Mouse (Mus musculus): ENCODE measurements around the gene Trim34b. TPM values are rescaled to one million over a fixed set of nuclear protein-coding genes. Genes with fewer than 3 reads are reported as not detected.
A peak's percentile ranks its signal among the peaks of the same experiment; 100 is the strongest.

Trim34b gene
- total and polyA plus RNA-seq, 3 experiments: not detected

DNA sequence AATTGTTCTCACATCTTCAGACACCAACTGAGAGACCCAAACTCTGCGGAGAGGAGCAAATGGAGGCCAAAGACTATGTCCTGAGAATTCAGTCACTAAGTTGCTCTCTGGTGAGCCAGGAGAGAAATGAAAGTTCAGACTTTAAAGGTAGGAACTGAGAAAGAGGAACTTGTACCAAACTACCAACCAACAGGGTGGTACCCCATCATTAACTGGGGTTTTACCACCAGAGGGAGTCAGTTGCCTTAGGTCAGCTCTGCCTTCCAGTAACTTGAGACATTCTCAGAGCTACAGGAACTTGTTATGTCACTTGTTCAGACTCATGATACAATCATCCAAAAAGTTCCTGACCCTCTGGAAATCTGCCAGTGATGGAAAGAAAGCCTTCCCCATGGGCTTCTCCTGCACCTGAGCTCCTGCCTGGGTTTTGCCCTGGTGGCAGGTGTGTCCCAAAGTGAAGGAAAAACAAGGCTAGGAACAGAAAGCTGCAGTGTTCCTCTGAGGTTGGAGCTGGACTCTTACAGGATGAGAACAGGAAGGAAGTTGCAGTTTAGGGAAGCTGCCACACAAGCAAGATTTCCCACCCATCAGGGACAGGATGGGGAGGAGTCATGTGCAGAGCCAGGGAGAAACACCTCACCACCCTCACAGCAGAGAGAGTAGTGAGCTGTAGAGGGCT, 40.6 kb downstream of the Trim34b start, which contains the start of gene Trim30b:
TSS of gene Trim30b (minus strand) at position 149 of the 679 bp plus-strand sequence.
- in situ Hi-C loops (cut with MboI; ENCODE audit: low pct_ligation_motif_present, low pct_unique_long_range_greater_than_20kb, low sequenced_read_pairs): loop anchor here (25.0 kb wide), 1 partner anchor 217 kb away; the partner anchor contains the start of genes Olfr653 and Olfr654
- dilution Hi-C loops (cut with MboI; ENCODE audit: extremely low pct_ligation_motif_present, extremely low pct_unique_long_range_greater_than_20kb, low sequenced_read_pairs): no loop called here
- Histone ChIP-seq H3K79me2 (replicated peaks; ENCODE audit: control insufficient read depth, extremely low read depth, insufficient read depth, poor library complexity, severe bottlenecking) (no peaks in the 10 kb centered on the region), H3K27ac (ENCODE audit: insufficient read depth, low read depth) (no peak within 1 kb of the TSS), H3K9ac (ENCODE audit: insufficient read depth, low read depth) (peak within 1 kb of the TSS; percentile 69), H3K36me3 (replicated peaks in 1 of 2; ENCODE audit: control insufficient read depth in 1 of 2, insufficient read depth in 1 of 2, low read length in 1 of 2) (peaks cover 0 to 6% of the 10 kb centered on the region in 2 experiments), H3K27me3 (replicated peaks) (no peaks in the 10 kb centered on the region), H3K4me2 (ENCODE audit: insufficient read depth, low read depth, poor library complexity, severe bottlenecking) (peak within 1 kb of the TSS; percentile 54), H3K4me3 (replicated peaks in 1 of 3; ENCODE audit: low read depth in 2 of 3, low read length in 2 of 3, poor library complexity in 1 of 3) (peak within 1 kb of the TSS in 2 of 3 experiments; percentile 49 to 51), H3K9me3 (replicated peaks; ENCODE audit: low read length) (no peaks in the 10 kb centered on the region), H3K4me1 (ENCODE audit: control insufficient read depth in 1 of 2, insufficient read depth in 2 of 2) (peaks cover 3 to 19% of the 10 kb centered on the region in 2 experiments)
- TF ChIP-seq SIN3A (IDR thresholded peaks at IDR 0.05; ENCODE audit: low read length): peak; percentile 84
- no peak for TF ChIP-seq ZMIZ1 (IDR thresholded peaks at IDR 0.05; ENCODE audit: low read depth, low read length)
- TF ChIP-seq PAX5 (IDR thresholded peaks at IDR 0.05; ENCODE audit: low read length): no peak
- TF ChIP-seq CHD1 (IDR thresholded peaks at IDR 0.05; ENCODE audit: low read depth, low read length): no peak
- TF ChIP-seq IRF4 (IDR thresholded peaks at IDR 0.05; ENCODE audit: low read depth, low read length): peak; percentile 89
- TF ChIP-seq USF1 (IDR thresholded peaks at IDR 0.05; ENCODE audit: low read depth, low read length): no peak
- 0 out of 2 replicates have a peak, but pooled peaks have one; percentile 8 for TF ChIP-seq ZC3H11A (IDR thresholded peaks at IDR 0.05; ENCODE audit: low read depth, low read length)
- TF ChIP-seq USF2 (conservative IDR thresholded peaks at IDR 0.05; ENCODE audit: low read depth, low read length): no peak
- peak; percentile 72; the same call in 1 of the 2 replicates for TF ChIP-seq TBP (conservative IDR thresholded peaks at IDR 0.05; ENCODE audit: low read depth, low read length)
- TF ChIP-seq BHLHE40 (IDR thresholded peaks at IDR 0.05; ENCODE audit: low read depth, low read length): peak; percentile 27; the same call in 1 of the 2 replicates
- TF ChIP-seq CTCF (conservative IDR thresholded peaks at IDR 0.05 in 1 of 2, IDR thresholded peaks at IDR 0.05 in 1 of 2; ENCODE audit: low read depth in 2 of 2, low read length in 2 of 2): peak; percentile 52 to 78
- TF ChIP-seq HCFC1 (IDR thresholded peaks at IDR 0.05; ENCODE audit: low read depth, low read length): peak; percentile 59; the same call in 1 of the 2 replicates
- peak; percentile 84 for TF ChIP-seq EP300 (IDR thresholded peaks at IDR 0.05; ENCODE audit: low read length)
- peak; percentile 72 for TF ChIP-seq RAD21 (IDR thresholded peaks at IDR 0.05; ENCODE audit: low read depth, low read length)
- 0 out of 2 replicates have a peak, but pooled peaks have one; percentile 59 for TF ChIP-seq KAT2A (IDR thresholded peaks at IDR 0.05; ENCODE audit: insufficient replicate concordance, low read length)
- 0 out of 2 replicates have a peak, but pooled peaks have one; percentile 15 for TF ChIP-seq POLR2A (IDR thresholded peaks at IDR 0.05; ENCODE audit: low read depth, low read length)
- peak; percentile 65 for TF ChIP-seq MAX (IDR thresholded peaks at IDR 0.05; ENCODE audit: low read length)
- TF ChIP-seq RCOR1 (conservative IDR thresholded peaks at IDR 0.05; ENCODE audit: low read depth, low read length): peak; percentile 51; the same call in 1 of the 2 replicates
- TF ChIP-seq NELFE (IDR thresholded peaks at IDR 0.05; ENCODE audit: low read depth, low read length): no peak; the same call in 1 of the 2 replicates
- peak; percentile 62; the same call in 1 of the 2 replicates for TF ChIP-seq MXI1 (IDR thresholded peaks at IDR 0.05; ENCODE audit: low read depth, low read length)
- TF ChIP-seq MYC (IDR thresholded peaks at IDR 0.05; ENCODE audit: low read depth, low read length): peak; percentile 27; the same call in 1 of the 2 replicates
- no peak for TF ChIP-seq ZKSCAN1 (IDR thresholded peaks at IDR 0.05; ENCODE audit: borderline replicate concordance, low read depth, low read length)
- peak; percentile 69 for TF ChIP-seq TCF12 (IDR thresholded peaks at IDR 0.05; ENCODE audit: low read depth, low read length)
- no peak for TF ChIP-seq ZNF384 (IDR thresholded peaks at IDR 0.05; ENCODE audit: low read depth, low read length)
- TF ChIP-seq UBTF (IDR thresholded peaks at IDR 0.05; ENCODE audit: low read depth, low read length): 0 out of 2 replicates have a peak, but pooled peaks have one; percentile 57
- TF ChIP-seq MEF2A (IDR thresholded peaks at IDR 0.05; ENCODE audit: borderline replicate concordance, low read depth, low read length): peak; percentile 36; the same call in 1 of the 2 replicates
- TF ChIP-seq GABPA (IDR thresholded peaks at IDR 0.05; ENCODE audit: insufficient replicate concordance, low read depth, low read length): no peak
- TF ChIP-seq ELF1 (IDR thresholded peaks at IDR 0.05; ENCODE audit: low read depth, low read length): peak; percentile 17; the same call in 1 of the 2 replicates
- TF ChIP-seq NRF1 (IDR thresholded peaks at IDR 0.05; ENCODE audit: low read depth, low read length): no peak
- peak; percentile 62; the same call in 1 of the 2 replicates for TF ChIP-seq MAZ (IDR thresholded peaks at IDR 0.05; ENCODE audit: low read depth, low read length)
- TF ChIP-seq E2F4 (IDR thresholded peaks at IDR 0.05; ENCODE audit: insufficient replicate concordance, low read depth, low read length): no peak
- TF ChIP-seq JUN (IDR thresholded peaks at IDR 0.05; ENCODE audit: insufficient read depth, low read depth, low read length): no peak
- TF ChIP-seq SMC3 (IDR thresholded peaks at IDR 0.05; ENCODE audit: low read depth, low read length): peak; percentile 75
- 0 out of 2 replicates have a peak, but pooled peaks have one; percentile 38 for TF ChIP-seq JUND (conservative IDR thresholded peaks at IDR 0.05; ENCODE audit: low read depth, low read length)
- TF ChIP-seq POLR2AphosphoS2 (IDR thresholded peaks at IDR 0.05; ENCODE audit: low read depth, low read length): no peak
- peak; percentile 45 for TF ChIP-seq ETS1 (conservative IDR thresholded peaks at IDR 0.05; ENCODE audit: low read depth, low read length)
- peak; percentile 41; the same call in 1 of the 2 replicates for TF ChIP-seq CHD2 (IDR thresholded peaks at IDR 0.05; ENCODE audit: low read length)
- TF ChIP-seq MAFK (IDR thresholded peaks at IDR 0.05; ENCODE audit: insufficient replicate concordance, low read length): peak; percentile 38; the same call in 1 of the 2 replicates
- DNase-seq (ENCODE audit: extremely low read depth): peak; percentile 89

Measured in CH12.LX (cell line).